Mouse (Mus musculus) urinary bladder, postnatal 36 days (tissue): ENCODE results near the gene Hsf5.
A peak's percentile ranks its signal among the peaks of the same experiment; 100 is the strongest.

ENCODE experiments used
- DNase-seq, 2 experiments: peaks; one replicate each; pipeline ENCODE4 v3.0.0; 2022; ENCODE audit warnings: low spot score in 2 of 2, mixed read lengths in 1 of 2

The Hsf5 gene

DNA sequence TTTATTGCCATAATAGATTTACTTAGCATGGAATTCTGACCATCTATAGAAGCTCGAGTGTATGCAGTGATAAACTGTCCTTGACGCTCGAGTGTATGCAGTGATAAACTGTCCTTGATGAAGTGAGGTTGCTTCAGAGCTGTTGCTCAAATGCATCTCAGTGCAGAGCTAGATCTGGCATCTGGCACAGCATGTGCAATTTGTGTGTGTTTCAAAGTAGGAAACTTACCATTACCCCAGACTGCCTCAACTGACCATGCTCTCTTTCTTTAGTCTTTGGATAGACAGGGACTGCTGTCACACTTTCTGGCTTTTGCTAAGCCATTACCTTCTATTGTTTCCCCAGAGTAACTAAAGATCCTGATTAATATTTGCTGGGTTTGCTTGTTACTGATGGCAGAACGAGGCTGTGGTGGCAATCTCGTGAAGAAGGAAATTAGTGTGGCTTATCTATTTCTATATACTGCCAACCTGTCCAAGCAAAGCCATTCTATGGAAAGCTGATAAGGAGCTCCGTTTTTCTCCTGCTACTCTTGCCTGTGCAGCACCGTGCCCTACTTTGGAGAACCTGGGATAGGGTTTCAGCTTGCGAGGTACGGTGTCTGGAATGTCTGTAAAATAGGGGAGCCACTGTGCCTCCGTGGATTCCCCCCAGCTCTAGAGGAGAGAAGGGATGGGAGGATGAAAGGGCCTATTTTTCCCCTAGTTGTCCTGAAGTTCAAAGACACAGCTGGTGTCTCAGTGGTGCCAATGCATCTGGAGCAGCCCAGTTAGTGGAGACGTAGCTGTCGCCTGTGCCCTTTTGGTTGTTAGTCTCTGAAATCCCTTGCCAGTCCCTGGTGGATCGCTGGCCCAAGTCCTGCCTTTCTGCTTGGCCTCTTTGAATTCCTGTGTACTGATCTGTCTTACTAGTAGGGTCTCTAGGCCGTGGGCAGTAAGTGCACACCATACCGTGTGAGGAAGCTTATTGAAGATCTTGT is 70.6 kb downstream of the Hsf5 start:
- no peak for DNase-seq

DNA sequence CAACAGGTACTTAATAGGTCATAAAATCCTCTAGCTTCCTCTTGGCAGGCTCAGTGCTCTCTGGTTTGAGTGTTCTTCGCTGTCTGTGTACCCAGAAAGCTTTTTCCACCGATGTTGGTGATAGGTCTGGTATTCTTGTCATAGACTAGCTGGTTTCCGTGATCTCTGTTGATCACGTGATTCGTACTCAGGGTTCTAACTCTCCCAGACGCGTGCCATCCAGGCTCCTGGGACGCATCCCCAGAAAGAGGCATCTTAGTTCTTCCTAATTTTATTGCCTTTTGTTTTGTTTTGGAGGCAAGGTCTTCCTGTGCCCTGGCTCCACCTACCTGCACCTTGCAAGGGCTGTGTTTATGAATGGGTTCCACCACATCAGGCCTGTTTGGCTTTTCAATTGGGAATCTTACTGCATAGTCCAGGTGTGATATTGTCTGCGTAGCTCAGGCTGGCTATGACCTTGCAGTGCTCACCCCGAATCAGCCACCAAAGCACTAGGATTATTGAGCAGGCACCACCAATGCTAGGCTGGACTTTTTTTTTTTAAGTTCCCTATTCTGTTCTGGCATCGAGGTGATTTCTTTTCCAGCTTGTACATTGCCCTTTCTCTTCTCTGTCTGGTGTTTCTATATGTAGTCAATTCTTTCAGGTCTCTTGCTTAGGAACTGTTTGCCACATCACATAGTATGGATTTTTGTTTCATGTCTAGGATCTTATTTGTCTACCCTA is 71.7 kb downstream of the Hsf5 start:
- no peak for DNase-seq

DNA sequence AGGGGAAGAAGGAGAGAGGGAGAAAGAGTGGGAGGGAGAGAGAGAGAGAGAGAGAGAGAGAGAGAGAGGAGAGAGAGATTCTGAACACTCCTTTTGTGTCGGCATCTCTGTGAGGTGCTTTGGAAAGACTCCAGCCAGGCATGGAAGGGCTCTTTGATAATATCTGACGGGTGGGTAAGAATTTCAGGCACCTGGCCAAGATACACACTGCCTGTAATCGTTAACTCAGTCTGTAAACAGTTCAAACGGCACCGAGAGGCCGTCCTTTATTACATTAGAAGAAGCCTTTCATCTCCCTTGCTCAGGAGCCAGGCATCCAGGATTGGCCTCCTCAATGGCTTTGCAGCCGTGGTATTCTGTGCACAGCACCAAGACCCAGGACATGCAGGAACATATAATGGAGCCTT is 72.4 kb downstream of the Hsf5 start:
- peak; percentile 71 to 73 for DNase-seq

GRCm38 (mm10) chr11:87690054-87690740 is 73.2 kb downstream of the Hsf5 start:
- no peak for DNase-seq

DNA sequence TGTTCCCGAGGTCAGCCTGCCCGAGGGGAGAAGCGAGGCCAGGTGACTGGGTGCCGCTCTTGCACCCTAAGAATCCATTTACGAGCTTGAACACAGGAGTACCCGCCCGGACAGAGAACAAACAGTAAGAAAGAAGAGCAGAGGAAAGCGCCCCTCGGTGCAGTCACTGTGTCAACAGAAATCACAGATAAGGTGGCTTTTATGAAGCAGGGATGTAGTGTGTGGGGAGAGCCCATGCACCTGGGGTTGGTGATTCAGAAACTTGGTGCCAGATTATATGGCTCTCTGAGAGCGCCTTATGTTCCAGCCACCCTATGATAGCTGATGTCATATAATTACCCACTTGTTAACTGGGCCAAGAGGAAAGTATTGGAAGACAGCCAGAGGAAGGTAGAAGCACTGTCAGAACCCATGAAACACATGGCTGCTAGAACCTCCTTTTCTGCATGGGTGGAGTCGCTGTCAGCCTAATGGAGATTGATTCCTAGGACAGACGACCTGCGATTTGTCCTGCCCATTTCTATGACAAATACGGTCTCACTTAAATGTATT is 80.2 kb downstream of the Hsf5 start:
- DNase-seq: peak in 1 of 2 experiments; percentile 9

GRCm38 (mm10) chr11:87698126-87698525 is 81.2 kb downstream of the Hsf5 start:
- DNase-seq: no peak

DNA sequence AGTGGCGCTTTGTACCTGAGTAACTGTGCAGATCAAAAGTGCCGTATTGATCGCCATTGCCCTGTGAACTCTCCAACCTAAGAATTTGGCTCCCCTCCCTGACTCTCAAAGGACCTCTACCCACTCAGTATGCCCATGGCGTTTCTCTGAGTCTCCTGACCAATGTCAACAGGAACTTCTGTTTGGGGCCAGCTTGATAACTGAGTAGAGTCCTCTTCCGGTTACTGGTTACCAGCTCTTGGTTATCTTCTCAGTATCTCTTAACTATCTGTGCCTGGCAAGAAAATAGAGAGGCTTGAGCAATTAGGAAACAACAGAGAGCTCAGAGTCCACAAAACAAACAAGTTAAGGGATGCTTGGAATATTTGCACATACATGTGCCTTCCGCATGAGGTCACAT is 84.1 kb downstream of the Hsf5 start:
- no peak for DNase-seq

DNA sequence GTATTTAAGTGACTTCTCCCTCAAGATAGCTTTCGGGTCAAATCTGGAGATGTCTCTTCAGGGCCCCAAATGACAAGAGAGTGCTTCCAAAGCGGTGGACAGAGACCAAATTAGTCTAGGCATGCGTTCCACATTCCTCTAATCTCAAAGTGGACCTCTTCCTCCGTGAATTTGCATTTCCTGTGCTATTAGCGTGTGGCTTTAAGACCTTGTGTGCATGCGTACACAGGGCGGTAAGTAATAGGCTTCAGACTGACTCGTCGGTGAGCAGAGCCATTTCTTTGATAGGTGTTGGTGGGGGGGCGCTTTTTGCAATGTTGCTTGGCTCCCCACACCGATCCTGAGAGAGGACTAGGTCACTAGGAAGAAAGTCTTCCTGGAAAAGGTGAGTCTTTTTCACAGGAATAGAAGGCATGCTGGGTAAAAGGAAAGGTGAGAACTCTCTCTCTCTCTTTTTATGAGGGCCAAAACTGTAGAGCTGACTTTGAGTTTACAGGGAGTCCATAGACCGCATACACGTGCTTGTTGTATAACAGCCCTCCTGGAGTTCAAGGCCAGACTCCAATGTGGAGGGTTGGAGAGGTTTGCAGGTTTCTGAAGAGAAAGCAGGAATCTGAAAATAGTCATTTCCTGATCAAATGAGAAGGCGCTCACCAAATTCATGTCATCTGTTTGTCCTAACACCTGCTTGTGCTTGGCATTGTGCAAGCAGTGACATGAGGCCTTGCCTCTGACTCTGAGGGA is 85.1 kb downstream of the Hsf5 start:
- no peak for DNase-seq

DNA sequence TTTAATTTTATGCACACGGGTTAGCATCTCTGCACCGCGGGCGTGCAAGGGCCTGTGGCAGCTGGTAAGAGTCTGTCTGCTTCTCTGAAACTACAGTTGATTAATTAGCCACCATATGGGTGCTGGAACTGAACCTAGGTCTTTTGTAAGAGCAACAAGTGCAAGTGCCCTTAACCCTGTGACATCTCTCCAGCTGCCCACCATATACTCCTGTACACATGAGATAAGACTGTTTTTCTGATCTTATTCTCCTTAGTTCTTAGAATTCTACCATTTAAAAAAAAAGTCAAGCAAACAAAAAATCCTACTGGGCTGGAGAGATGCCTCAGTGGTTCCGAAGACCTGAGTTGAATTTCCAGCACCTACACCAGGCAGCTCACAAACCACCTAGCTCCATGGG is 86.7 kb downstream of the Hsf5 start:
- no peak for DNase-seq

DNA sequence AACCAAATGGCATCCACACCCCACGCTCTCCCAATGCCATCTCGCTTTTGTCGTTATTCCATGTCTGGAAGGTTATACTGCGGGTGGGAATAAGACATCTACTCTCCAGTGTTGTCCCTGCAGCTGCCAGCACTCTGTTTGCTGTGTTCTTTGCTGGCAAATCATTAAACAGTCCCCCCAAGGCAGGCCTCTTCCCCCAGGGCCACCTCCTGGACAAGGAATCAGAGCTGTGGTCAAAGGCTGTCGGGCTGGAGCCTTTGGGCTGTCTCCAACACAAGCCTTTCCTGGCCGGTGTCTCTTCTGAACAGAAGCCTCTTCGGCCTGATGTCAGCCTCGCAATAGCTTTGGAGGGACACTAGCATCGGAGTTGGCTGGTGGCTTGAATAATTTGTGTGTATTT is 87.3 kb downstream of the Hsf5 start:
- no peak for DNase-seq

- DNase-seq: no peak
Observed at GRCm38 (mm10) chr11:87707570-87707969, 90.6 kb downstream of the Hsf5 start.

- DNase-seq: no peak
Observed at GRCm38 (mm10) chr11:87708979-87709378, 92.0 kb downstream of the Hsf5 start.
